Mouse (Mus musculus): ENCODE data around the gene Kcnk4. TPM values are rescaled to one million over a fixed set of nuclear protein-coding genes. Genes with fewer than 3 reads are reported as not detected.

Gene Kcnk4
- total and polyA plus RNA-seq, 3 experiments: 0.21 to 0.80 TPM; not detected in 1

GRCm38 (mm10) chr19:6892512-6892911 is 41.8 kb downstream of the Kcnk4 start:
- H3K4me2 ChIP-seq (ENCODE audit: insufficient read depth, low read depth, poor library complexity, severe bottlenecking): no peak overlapping the region
- no peak overlapping the region for H3K27ac ChIP-seq (ENCODE audit: insufficient read depth, low read depth)
- TF ChIP-seq MAFK (IDR thresholded peaks at IDR 0.05; ENCODE audit: insufficient replicate concordance, low read length): no peak
- no peak for TF ChIP-seq MXI1 (IDR thresholded peaks at IDR 0.05; ENCODE audit: low read depth, low read length)
- TF ChIP-seq NELFE (IDR thresholded peaks at IDR 0.05; ENCODE audit: low read depth, low read length): no peak
- TF ChIP-seq ZC3H11A (IDR thresholded peaks at IDR 0.05; ENCODE audit: low read depth, low read length): no peak
- dilution Hi-C loops (cut with MboI; ENCODE audit: extremely low pct_ligation_motif_present, extremely low pct_unique_long_range_greater_than_20kb, low sequenced_read_pairs): no loop called here
- no peaks in the 10 kb centered on the region for H3K27me3 ChIP-seq (replicated peaks)
- no peaks in the 10 kb centered on the region; the same call in 1 of the 2 replicates for H3K79me2 ChIP-seq (replicated peaks; ENCODE audit: control insufficient read depth, extremely low read depth, insufficient read depth, poor library complexity, severe bottlenecking)
- peaks cover 5% of the 10 kb centered on the region for H3K9me3 ChIP-seq (replicated peaks; ENCODE audit: low read length)
- no peak overlapping the region for H3K4me3 ChIP-seq (replicated peaks in 1 of 3; ENCODE audit: low read depth in 2 of 3, low read length in 2 of 3, poor library complexity in 1 of 3)
- peaks cover 2 to 6% of the 10 kb centered on the region in 2 experiments for H3K4me1 ChIP-seq (ENCODE audit: control insufficient read depth in 1 of 2, insufficient read depth in 2 of 2)
- H3K36me3 ChIP-seq (replicated peaks in 1 of 2; ENCODE audit: control insufficient read depth in 1 of 2, insufficient read depth in 1 of 2, low read length in 1 of 2): peaks cover 0 to 8% of the 10 kb centered on the region in 2 experiments
- H3K9ac ChIP-seq (ENCODE audit: insufficient read depth, low read depth): no peak overlapping the region
- in situ Hi-C loops (cut with MboI; ENCODE audit: low pct_ligation_motif_present, low pct_unique_long_range_greater_than_20kb, low sequenced_read_pairs): no loop called here
- no peak for DNase-seq (ENCODE audit: extremely low read depth)

- in situ Hi-C loops (cut with MboI; ENCODE audit: low pct_ligation_motif_present, low pct_unique_long_range_greater_than_20kb, low sequenced_read_pairs) (no loop called here), dilution Hi-C loops (cut with MboI; ENCODE audit: extremely low pct_ligation_motif_present, extremely low pct_unique_long_range_greater_than_20kb, low sequenced_read_pairs) (no loop called here)
- H3K4me1 ChIP-seq (ENCODE audit: control insufficient read depth in 1 of 2, insufficient read depth in 2 of 2): peaks cover 0 to under 1% of the 10 kb centered on the region in 2 experiments; a peak in 2 of 4 replicates
- peaks cover 2% of the 10 kb centered on the region for H3K9me3 ChIP-seq (replicated peaks; ENCODE audit: low read length)
- H3K27me3 ChIP-seq (replicated peaks): no peaks in the 10 kb centered on the region
- H3K4me3 ChIP-seq (replicated peaks in 1 of 3; ENCODE audit: low read depth in 2 of 3, low read length in 2 of 3, poor library complexity in 1 of 3): no peak overlapping the region
- H3K36me3 ChIP-seq (replicated peaks in 1 of 2; ENCODE audit: control insufficient read depth in 1 of 2, insufficient read depth in 1 of 2, low read length in 1 of 2): no peaks in the 10 kb centered on the region
- H3K79me2 ChIP-seq (replicated peaks; ENCODE audit: control insufficient read depth, extremely low read depth, insufficient read depth, poor library complexity, severe bottlenecking): no peaks in the 10 kb centered on the region
- no peak for DNase-seq (ENCODE audit: extremely low read depth)
- TF ChIP-seq POLR2AphosphoS2 (IDR thresholded peaks at IDR 0.05; ENCODE audit: low read depth, low read length): no peak
- H3K27ac ChIP-seq (ENCODE audit: insufficient read depth, low read depth): no peak overlapping the region
- H3K4me2 ChIP-seq (ENCODE audit: insufficient read depth, low read depth, poor library complexity, severe bottlenecking): no peak overlapping the region
- no peak overlapping the region for H3K9ac ChIP-seq (ENCODE audit: insufficient read depth, low read depth)
Measured at GRCm38 (mm10) chr19:6877965-6878364, 56.4 kb downstream of the Kcnk4 start.

GRCm38 (mm10) chr19:6876799-6877198 is 57.5 kb downstream of the Kcnk4 start:
- Histone ChIP-seq H3K4me2 (ENCODE audit: insufficient read depth, low read depth, poor library complexity, severe bottlenecking) (no peak overlapping the region), H3K36me3 (replicated peaks in 1 of 2; ENCODE audit: control insufficient read depth in 1 of 2, insufficient read depth in 1 of 2, low read length in 1 of 2) (no peaks in the 10 kb centered on the region), H3K27ac (ENCODE audit: insufficient read depth, low read depth) (no peak overlapping the region), H3K9me3 (replicated peaks; ENCODE audit: low read length) (peaks cover 2% of the 10 kb centered on the region), H3K9ac (ENCODE audit: insufficient read depth, low read depth) (no peak overlapping the region), H3K4me3 (replicated peaks in 1 of 3; ENCODE audit: low read depth in 2 of 3, low read length in 2 of 3, poor library complexity in 1 of 3) (no peak overlapping the region), H3K79me2 (replicated peaks; ENCODE audit: control insufficient read depth, extremely low read depth, insufficient read depth, poor library complexity, severe bottlenecking) (no peaks in the 10 kb centered on the region), H3K4me1 (ENCODE audit: control insufficient read depth in 1 of 2, insufficient read depth in 2 of 2) (peaks cover 6 to 12% of the 10 kb centered on the region in 2 experiments), H3K27me3 (replicated peaks) (no peaks in the 10 kb centered on the region)
- no peak for DNase-seq (ENCODE audit: extremely low read depth)
- in situ Hi-C loops (cut with MboI; ENCODE audit: low pct_ligation_motif_present, low pct_unique_long_range_greater_than_20kb, low sequenced_read_pairs): no loop called here
- dilution Hi-C loops (cut with MboI; ENCODE audit: extremely low pct_ligation_motif_present, extremely low pct_unique_long_range_greater_than_20kb, low sequenced_read_pairs): no loop called here
- TF ChIP-seq USF2 (conservative IDR thresholded peaks at IDR 0.05; ENCODE audit: low read depth, low read length) (peak; percentile 27; the same call in 1 of the 2 replicates), E2F4 (IDR thresholded peaks at IDR 0.05; ENCODE audit: insufficient replicate concordance, low read depth, low read length) (no peak)

Data from CH12.LX (cell line).